Mouse (Mus musculus) hindbrain, embryonic 14.5 days (tissue): Measurements from ENCODE around the gene Fmod. TPM values are rescaled to one million over a fixed set of nuclear protein-coding genes. Genes with fewer than 3 reads are reported as not detected.

Source experiments
- ATAC-seq: fragments of 200-750 bp; cut with Nextera tagmentation; 2 replicates; pipeline ENCODE4 v1.8.0; 2017; ENCODE audit warnings: moderate number of reproducible peaks, mild to moderate bottlenecking, moderate TSS enrichment, moderate library complexity; ENCODE audit not compliant: low FRiP score
- DNase-seq: peaks from one replicate; pipeline ENCODE4 v3.0.0-alpha.2; 2015; ENCODE audit warnings: low spot score
- H3K27ac ChIP-seq: fragments of 300-500 bp; sonication (generic); 2 replicates; pipeline ENCODE4 v1.5.1; 2014; ENCODE audit warnings: mild to moderate bottlenecking, moderate library complexity
- H3K27me3 ChIP-seq: fragments of 300-500 bp; sonication (generic); 2 replicates; pipeline ENCODE4 v1.6.1; 2014; ENCODE audit warnings: mild to moderate bottlenecking, low read length, mixed read lengths; ENCODE audit not compliant: control insufficient read depth, insufficient read depth
- H3K36me3 ChIP-seq: fragments of 300-500 bp; sonication (generic); replicated peaks from 2 replicates; pipeline ENCODE4 v1.6.1; 2014; ENCODE audit not compliant: control insufficient read depth, insufficient read depth
- H3K4me1 ChIP-seq: fragments of 300-500 bp; sonication (generic); replicated peaks from 2 replicates; pipeline ENCODE4 v1.6.1; 2014; ENCODE audit warnings: antibody characterized with exemption, low read length, mixed read lengths; ENCODE audit not compliant: control insufficient read depth, insufficient read depth
- H3K4me2 ChIP-seq: fragments of 300-500 bp; sonication (generic); replicated peaks from 2 replicates; pipeline ENCODE4 v1.6.1; 2014; ENCODE audit warnings: mild to moderate bottlenecking, moderate library complexity
- H3K4me3 ChIP-seq: fragments of 300-500 bp; sonication (generic); replicated peaks from 2 replicates; pipeline ENCODE4 v1.5.1; 2014; ENCODE audit warnings: mild to moderate bottlenecking, low read length
- H3K9ac ChIP-seq: fragments of 300-500 bp; sonication (generic); 2 replicates; pipeline ENCODE4 v1.6.1; 2014
- H3K9me3 ChIP-seq: fragments of 300-500 bp; sonication (generic); 2 replicates; pipeline ENCODE4 v1.6.1; 2016; ENCODE audit warnings: low read length; ENCODE audit not compliant: control insufficient read depth
- WGBS: fragments of 180-500 bp; shearing (Covaris S2); extraction: QIAGEN DNeasy Blood & Tissue Kit; methylation state at CpG from one replicate; pipeline ENCODE4 v1.1.7; 2014; 5-methylcytosine and 5-hydroxymethylcytosine counted together
- polyA plus RNA-seq: library from polyadenylated mRNA; unstranded; fragments of >200 nt; fragmentation: Nextera tagmentation; extraction: Ambion mirVana; gene quantifications from 2 replicates; pipeline ENCODE4 v1.2.1, GENCODE M21; 2014

The Fmod gene
- polyA plus RNA-seq, 1 experiment from 2014 or later: 5.3 TPM

DNA sequence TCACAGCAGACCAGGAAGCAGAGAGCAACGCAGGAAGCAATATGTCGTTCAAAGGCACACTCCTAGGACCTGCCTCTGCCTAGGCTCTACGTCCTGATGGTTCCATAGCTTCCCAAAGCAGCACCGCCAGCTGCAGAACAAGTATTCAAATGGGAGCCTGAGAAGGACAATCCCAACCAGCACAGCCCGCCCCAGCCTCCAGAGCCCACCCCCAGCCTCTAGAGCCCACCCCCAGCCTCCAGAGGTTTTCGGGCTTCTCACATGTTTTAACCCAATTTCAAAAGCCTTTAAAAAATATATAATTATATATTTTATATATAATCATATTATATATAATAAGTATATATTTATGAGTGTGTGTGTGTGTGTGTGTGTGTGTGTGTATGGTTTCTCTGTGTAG is 12.5 kb downstream of the Fmod start:
- DNase-seq (no peak), ATAC-seq (no peak)
- Histone ChIP-seq H3K9ac (no peak overlapping the region), H3K4me1 (peaks cover 3% of the 10 kb centered on the region; the same call in 1 of the 2 replicates), H3K4me3 (no peak overlapping the region), H3K4me2 (no peak overlapping the region), H3K27ac (no peak overlapping the region), H3K9me3 (no peaks in the 10 kb centered on the region), H3K36me3 (no peaks in the 10 kb centered on the region), H3K27me3 (no peaks in the 10 kb centered on the region)
- WGBS: 79% methylated on average over 6 of the region's 6 CpGs

DNA sequence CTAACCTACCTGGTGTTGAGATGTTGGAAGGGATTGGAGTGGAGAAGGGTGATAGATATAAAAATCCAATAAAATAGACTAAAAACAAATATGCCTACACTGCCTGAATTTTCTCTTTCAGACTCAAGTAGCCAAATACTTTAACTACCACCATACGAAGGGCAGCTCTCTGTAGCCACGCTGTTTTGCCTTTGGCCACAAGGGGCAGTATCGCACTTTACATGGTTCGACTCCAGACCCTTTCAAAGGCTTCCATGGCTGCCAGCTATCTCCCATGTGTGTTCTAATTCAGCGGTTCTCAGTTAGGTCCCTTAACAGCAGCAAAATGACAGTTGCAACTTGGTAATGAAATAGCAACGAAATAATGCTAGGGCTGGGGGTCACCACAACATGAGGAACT is 16.2 kb downstream of the Fmod start:
- Histone ChIP-seq H3K9me3 (no peaks in the 10 kb centered on the region), H3K4me2 (no peak overlapping the region), H3K36me3 (no peaks in the 10 kb centered on the region), H3K4me1 (no peaks in the 10 kb centered on the region), H3K4me3 (no peak overlapping the region), H3K27me3 (no peaks in the 10 kb centered on the region), H3K27ac (no peak overlapping the region), H3K9ac (no peak overlapping the region)
- ATAC-seq: no peak
- 6% methylated on average over 6 of the region's 6 CpGs for WGBS
- DNase-seq: peak; percentile 84

DNA sequence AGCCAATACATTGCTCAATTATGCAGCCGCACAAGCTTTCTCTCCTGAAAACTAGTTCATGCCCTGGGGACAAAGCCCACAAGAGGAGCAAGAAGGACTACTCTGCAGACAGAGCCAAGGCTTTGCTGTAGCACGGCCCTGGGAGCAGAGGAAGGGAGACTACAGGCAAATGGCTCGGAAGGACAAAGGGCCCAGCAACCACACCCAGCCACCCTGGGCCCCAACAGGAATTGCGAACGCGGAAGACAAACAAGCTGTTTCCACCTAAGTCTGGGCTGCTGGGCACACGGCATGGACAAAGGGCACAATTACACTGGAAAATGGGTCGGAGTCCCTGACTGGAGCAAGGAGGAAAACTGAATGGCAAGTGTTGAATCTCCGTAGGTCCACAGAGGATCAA is 18.0 kb downstream of the Fmod start:
- Histone ChIP-seq H3K36me3 (no peaks in the 10 kb centered on the region), H3K9ac (no peak overlapping the region), H3K4me3 (no peak overlapping the region), H3K27me3 (no peaks in the 10 kb centered on the region), H3K4me1 (peaks cover 5% of the 10 kb centered on the region), H3K27ac (no peak overlapping the region), H3K9me3 (no peaks in the 10 kb centered on the region), H3K4me2 (no peak overlapping the region)
- DNase-seq: no peak
- whole genome bisulfite sequencing: 77% methylated on average over 9 of the region's 9 CpGs
- no peak for ATAC-seq

DNA sequence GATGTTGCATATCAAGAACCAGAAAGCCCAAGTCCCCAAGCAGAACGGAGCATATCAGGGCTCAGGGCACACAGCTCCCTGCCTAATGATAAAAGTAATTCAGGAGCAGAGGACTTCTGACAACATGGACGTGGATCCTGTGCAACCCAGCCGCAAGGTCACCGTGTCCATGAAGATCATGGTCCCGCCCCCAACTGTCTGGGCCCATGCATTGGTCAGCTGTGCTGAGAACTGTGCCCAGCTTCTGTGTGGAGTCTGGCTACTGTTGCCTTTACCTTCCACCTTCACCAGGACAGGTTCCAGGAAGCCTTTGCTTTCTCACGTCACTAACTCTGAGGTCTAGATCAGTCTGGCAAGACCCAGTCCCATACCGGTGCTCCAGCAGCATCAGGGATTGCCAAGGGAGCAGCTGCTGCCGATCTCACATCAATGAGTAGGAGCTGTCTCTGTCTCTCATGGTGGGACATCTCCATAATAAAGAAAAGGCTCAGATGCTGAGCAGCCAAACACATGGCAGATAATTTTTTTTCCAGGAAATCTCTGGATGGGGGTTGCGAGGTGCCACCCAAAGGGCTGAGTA is 18.7 kb downstream of the Fmod start:
- no peak overlapping the region for H3K27ac ChIP-seq
- H3K27me3 ChIP-seq: no peaks in the 10 kb centered on the region
- ATAC-seq (no peak), DNase-seq (no peak)
- H3K4me2 ChIP-seq: no peak overlapping the region
- WGBS: 77% methylated on average over 9 of the region's 9 CpGs
- H3K4me3 ChIP-seq: no peak overlapping the region
- H3K4me1 ChIP-seq: peaks cover 11% of the 10 kb centered on the region
- no peaks in the 10 kb centered on the region for H3K9me3 ChIP-seq
- H3K36me3 ChIP-seq: no peaks in the 10 kb centered on the region
- H3K9ac ChIP-seq: no peak overlapping the region

DNA sequence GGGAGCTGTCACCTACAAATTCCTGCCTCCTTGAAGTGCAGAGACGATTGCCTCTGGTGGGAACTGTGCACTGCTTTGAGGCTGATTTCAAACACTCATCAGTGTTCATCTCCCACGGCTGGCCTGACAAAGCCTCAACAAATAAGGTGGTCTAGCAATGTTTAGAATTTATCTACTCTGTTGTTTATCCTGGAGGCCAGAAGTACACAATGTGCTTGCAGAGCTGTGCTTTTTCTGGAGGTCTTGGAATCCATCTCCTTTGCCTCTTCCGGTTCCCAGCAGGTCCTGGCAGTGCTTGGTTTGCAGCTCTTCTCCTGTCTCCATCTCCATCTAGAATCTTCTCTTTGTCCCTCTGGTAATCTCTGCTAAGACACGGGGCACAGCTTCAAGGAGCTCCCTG is 19.2 kb downstream of the Fmod start:
- no peaks in the 10 kb centered on the region for H3K36me3 ChIP-seq
- DNase-seq: no peak
- ATAC-seq: no peak
- WGBS: 81% methylated on average over 4 of the region's 4 CpGs
- no peak overlapping the region for H3K4me2 ChIP-seq
- no peak overlapping the region for H3K9ac ChIP-seq
- peaks cover 15% of the 10 kb centered on the region for H3K4me1 ChIP-seq
- H3K27me3 ChIP-seq: no peaks in the 10 kb centered on the region
- no peak overlapping the region for H3K27ac ChIP-seq
- no peaks in the 10 kb centered on the region for H3K9me3 ChIP-seq
- no peak overlapping the region for H3K4me3 ChIP-seq

DNA sequence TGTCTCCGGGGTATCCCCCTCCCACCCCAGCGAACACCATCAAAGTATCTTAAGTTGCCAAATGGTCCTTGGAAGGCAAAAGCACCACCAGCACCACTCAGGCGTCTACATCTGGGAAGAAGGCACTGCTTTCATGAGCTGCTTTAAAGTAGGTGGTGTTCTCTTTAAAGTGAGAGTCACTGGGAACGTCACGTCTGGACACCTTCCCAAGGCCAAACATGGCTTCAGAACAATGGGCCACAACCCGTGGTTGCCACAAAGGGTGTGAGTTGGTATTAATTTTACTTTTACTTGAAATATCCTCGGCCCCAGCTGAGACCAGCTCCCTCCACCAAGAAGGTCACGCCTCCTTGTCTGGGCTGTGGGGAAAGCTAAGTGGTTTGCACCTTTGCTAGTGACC is 20.7 kb downstream of the Fmod start:
- H3K4me2 ChIP-seq: no peak overlapping the region
- no peak overlapping the region for H3K9ac ChIP-seq
- 91% methylated on average over 8 of the region's 8 CpGs for WGBS
- H3K27me3 ChIP-seq: no peaks in the 10 kb centered on the region
- H3K4me1 ChIP-seq: peaks cover 29% of the 10 kb centered on the region
- H3K27ac ChIP-seq: no peak overlapping the region
- H3K4me3 ChIP-seq: no peak overlapping the region
- ATAC-seq: no peak
- H3K9me3 ChIP-seq: no peaks in the 10 kb centered on the region
- H3K36me3 ChIP-seq: no peaks in the 10 kb centered on the region
- DNase-seq: no peak

DNA sequence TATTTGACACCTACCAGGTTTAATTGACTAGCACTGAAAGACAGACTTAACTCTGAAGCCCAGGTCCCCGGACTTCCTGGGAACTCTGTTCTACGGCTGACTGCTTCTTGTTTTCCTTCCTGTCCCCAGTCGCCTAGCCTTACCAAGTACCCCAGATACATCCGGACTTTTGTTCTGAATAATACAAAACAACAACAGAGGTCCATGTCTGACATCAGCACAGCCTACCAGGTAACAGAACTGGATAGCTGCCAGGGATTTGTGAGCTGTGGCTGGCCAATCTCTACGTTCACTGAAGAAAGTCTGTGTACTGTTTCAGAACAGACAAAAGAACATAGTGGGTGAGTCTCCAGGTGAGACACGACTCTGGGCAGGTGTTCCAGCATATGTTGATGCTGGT is 21.8 kb downstream of the Fmod start:
- 64% methylated on average over 6 of the region's 6 CpGs for WGBS
- DNase-seq (no peak), ATAC-seq (no peak)
- H3K27ac ChIP-seq: no peak overlapping the region
- H3K9me3 ChIP-seq: no peaks in the 10 kb centered on the region
- H3K4me2 ChIP-seq: no peak overlapping the region
- peaks cover 41% of the 10 kb centered on the region for H3K4me1 ChIP-seq
- H3K36me3 ChIP-seq: no peaks in the 10 kb centered on the region
- H3K4me3 ChIP-seq: no peak overlapping the region
- no peaks in the 10 kb centered on the region for H3K27me3 ChIP-seq
- H3K9ac ChIP-seq: no peak overlapping the region

DNA sequence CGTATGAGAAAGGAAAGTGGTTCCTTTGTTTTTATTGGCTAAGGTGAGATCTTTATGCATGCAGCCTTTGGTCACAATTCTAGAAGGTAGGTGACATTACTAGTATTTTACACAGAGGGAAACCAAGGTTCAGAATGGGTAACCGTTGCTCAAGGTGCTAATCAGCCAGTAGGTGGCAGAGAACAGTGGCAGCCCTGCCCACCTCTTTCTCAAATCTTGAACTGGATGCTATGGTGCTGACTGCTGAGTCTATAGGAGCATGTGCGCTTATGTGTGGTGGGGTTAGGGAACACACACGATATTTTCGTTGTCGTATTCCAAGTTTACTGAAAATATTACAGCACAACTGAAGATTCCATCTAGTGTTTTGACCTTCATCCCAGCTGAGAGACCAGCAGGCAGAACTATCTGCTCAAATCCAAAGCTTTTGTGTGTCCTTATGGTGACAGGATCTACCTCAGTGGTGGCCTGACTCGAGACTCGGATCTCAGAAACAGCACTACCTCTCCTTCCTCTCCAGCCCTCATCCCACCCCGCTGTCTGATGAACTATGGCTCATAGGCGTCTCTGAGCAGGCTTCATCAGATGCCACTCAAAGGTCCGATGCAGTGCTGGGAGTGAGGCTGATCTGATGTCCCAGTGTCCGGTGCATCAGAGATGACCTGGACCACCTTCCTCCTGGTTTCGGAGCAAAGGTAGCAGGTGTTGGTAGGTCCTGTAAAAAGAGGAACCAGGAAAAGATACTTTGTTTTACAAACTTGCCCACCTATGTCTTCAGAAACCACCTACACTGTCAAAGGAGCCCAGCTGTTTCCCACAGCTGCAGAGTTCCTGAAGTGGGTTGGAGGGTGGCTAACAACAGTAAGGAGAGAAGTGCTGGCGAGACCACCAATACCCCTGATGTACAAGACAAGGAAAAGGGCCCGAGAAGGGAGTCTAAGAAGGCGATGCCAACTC is 23.0 kb downstream of the Fmod start:
- ATAC-seq: no peak
- no peak for DNase-seq
- H3K4me3 ChIP-seq: peak overlapping the region; percentile 37
- H3K9me3 ChIP-seq: no peaks in the 10 kb centered on the region
- WGBS: 70% methylated on average over 16 of the region's 16 CpGs
- peak overlapping the region; percentile 97 for H3K27ac ChIP-seq
- H3K27me3 ChIP-seq: no peaks in the 10 kb centered on the region
- peak overlapping the region; percentile 92 for H3K4me2 ChIP-seq
- H3K9ac ChIP-seq: peak overlapping the region; percentile 64
- H3K4me1 ChIP-seq: peaks cover 52% of the 10 kb centered on the region
- H3K36me3 ChIP-seq: no peaks in the 10 kb centered on the region

DNA sequence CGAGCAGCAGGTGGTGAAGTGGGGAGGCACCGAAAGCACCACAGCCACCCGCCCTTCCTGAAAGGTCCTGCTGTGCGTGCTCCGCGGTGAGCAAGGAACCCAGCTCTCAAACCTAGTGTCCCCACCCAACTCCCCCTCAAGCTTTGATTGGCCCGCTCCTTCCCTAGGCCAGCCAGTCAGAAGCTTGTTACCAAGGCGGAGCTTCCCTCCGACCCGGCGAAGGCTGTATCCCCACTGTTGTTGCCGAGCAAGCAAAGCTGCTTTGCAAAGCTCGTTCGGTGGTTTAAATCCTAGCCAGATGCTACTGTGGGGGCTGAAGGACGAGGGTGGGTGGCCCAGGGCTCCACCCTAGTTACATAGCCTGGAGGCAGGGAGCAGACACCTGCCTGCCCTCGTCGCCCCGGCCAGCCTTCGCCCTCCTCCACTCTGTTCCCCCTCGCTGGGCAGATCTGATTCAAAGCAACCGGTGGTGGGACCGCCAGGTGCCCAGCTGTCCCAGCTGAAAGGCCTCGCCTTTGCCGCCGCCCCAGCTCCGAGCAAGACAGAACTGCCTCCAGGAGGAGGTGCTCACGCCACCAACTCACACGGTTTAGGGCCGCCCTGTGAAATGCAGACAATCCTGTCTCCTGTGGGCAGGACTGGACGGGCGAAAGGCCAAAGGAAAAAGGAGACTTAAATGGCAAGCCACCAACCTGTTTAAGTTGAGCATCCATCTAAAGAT is 24.0 kb downstream of the Fmod start:
- Histone ChIP-seq H3K4me2 (peak overlapping the region; percentile 92), H3K9ac (peak overlapping the region; percentile 64), H3K9me3 (no peaks in the 10 kb centered on the region), H3K4me1 (peaks cover 58% of the 10 kb centered on the region), H3K4me3 (peak overlapping the region; percentile 37), H3K36me3 (no peaks in the 10 kb centered on the region), H3K27ac (peak overlapping the region; percentile 97), H3K27me3 (no peaks in the 10 kb centered on the region)
- WGBS: under 1% methylated on average over 31 of the region's 31 CpGs
- ATAC-seq: peak; percentile 90
- peak; percentile 85 for DNase-seq
